Mouse (Mus musculus) ES-E14 (cell line): Measurements from ENCODE around the gene Vps37b. TPM values are rescaled to one million over a fixed set of nuclear protein-coding genes. Genes with fewer than 3 reads are reported as not detected.

Experiments used
- DNase-seq: peaks from one replicate; pipeline ENCODE4 v3.0.0-alpha.2; 2013; ENCODE audit warnings: low read depth, low spot score
- H3K27ac ChIP-seq: 2 replicates; pipeline ENCODE4 v1.5.1; 2012; ENCODE audit warnings: low read depth, mild to moderate bottlenecking, low read length, moderate library complexity, mixed read lengths; ENCODE audit not compliant: poor library complexity, insufficient read depth, severe bottlenecking
- H3K36me3 ChIP-seq: 2 replicates; pipeline ENCODE4 v1.6.1; 2012; ENCODE audit warnings: mild to moderate bottlenecking, low read length, moderate library complexity, mixed read lengths; ENCODE audit not compliant: control insufficient read depth, poor library complexity, insufficient read depth, severe bottlenecking
- H3K4me1 ChIP-seq, 2 experiments: fragments of 150-350 bp in 1 of 2; sonication (generic) in 1 of 2; 2 replicates each; pipeline ENCODE4 v1.6.1; 2012; ENCODE audit warnings: low read length in 2 of 2, mild to moderate bottlenecking in 1 of 2, mixed read lengths in 1 of 2; ENCODE audit not compliant: control insufficient read depth in 2 of 2, insufficient read depth in 2 of 2, poor library complexity in 1 of 2
- H3K4me3 ChIP-seq, 2 experiments: fragments of 150-350 bp in 1 of 2; sonication (generic) in 1 of 2; 2 replicates each; pipeline ENCODE4 v1.5.1; 2012; ENCODE audit warnings: low read length in 2 of 2, low read depth in 1 of 2, mild to moderate bottlenecking in 1 of 2, mixed read lengths in 1 of 2; ENCODE audit not compliant: insufficient read depth in 1 of 2, poor library complexity in 1 of 2, severe bottlenecking in 1 of 2
- H3K9ac ChIP-seq: 2 replicates; pipeline ENCODE4 v1.6.1; 2012; ENCODE audit warnings: low read depth, mild to moderate bottlenecking, low read length, mixed read lengths; ENCODE audit not compliant: poor library complexity, insufficient read depth, severe bottlenecking
- H3K9me3 ChIP-seq: fragments of 150-350 bp; sonication (generic); 2 replicates; pipeline ENCODE4 v1.6.1; 2012; ENCODE audit warnings: low read depth, mild to moderate bottlenecking, low read length; ENCODE audit not compliant: control insufficient read depth, insufficient read depth
- CHD2 ChIP-seq: IDR thresholded peaks from 2 replicates; pipeline ENCODE4 v1.6.1; 2014; ENCODE audit warnings: mild to moderate bottlenecking, low read depth, low read length, inconsistent platforms
- HCFC1 ChIP-seq: IDR thresholded peaks from 2 replicates; pipeline ENCODE4 v1.6.1; 2012; ENCODE audit warnings: low read length, inconsistent platforms, borderline replicate concordance; ENCODE audit not compliant: insufficient read depth
- MAFK ChIP-seq: IDR thresholded peaks from 2 replicates; pipeline ENCODE4 v1.6.1; 2014; ENCODE audit warnings: mild to moderate bottlenecking, low read depth, low read length, inconsistent platforms; ENCODE audit not compliant: insufficient read depth
- ZC3H11A ChIP-seq: IDR thresholded peaks from 2 replicates; pipeline ENCODE4 v1.6.1; 2012; ENCODE audit warnings: low read depth, mild to moderate bottlenecking, inconsistent platforms, low read length, borderline replicate concordance
- ZNF384 ChIP-seq: IDR thresholded peaks from 2 replicates; pipeline ENCODE4 v1.6.1; 2012; ENCODE audit warnings: low read depth, low read length, inconsistent platforms
- in situ Hi-C, 2 experiments: fragments of 600-800 bp; cut with MboI; formaldehyde crosslinking; loops; one replicate each; pipeline ENCODE4 v1.15.1; 2025; ENCODE audit warnings: low sequenced_read_pairs in 2 of 2, inconsistent platforms in 1 of 2; ENCODE audit not compliant: unreplicated experiment in 2 of 2
- total RNA-seq: library from RNA; depleted of rRNA; stranded (reverse); fragments of 300-350 nt; gene quantifications from 2 replicates; pipeline ENCODE4 v1.2.3, GENCODE M21; 2012

Vps37b gene
- total RNA-seq, 1 experiment, result 7.7 TPM

DNA sequence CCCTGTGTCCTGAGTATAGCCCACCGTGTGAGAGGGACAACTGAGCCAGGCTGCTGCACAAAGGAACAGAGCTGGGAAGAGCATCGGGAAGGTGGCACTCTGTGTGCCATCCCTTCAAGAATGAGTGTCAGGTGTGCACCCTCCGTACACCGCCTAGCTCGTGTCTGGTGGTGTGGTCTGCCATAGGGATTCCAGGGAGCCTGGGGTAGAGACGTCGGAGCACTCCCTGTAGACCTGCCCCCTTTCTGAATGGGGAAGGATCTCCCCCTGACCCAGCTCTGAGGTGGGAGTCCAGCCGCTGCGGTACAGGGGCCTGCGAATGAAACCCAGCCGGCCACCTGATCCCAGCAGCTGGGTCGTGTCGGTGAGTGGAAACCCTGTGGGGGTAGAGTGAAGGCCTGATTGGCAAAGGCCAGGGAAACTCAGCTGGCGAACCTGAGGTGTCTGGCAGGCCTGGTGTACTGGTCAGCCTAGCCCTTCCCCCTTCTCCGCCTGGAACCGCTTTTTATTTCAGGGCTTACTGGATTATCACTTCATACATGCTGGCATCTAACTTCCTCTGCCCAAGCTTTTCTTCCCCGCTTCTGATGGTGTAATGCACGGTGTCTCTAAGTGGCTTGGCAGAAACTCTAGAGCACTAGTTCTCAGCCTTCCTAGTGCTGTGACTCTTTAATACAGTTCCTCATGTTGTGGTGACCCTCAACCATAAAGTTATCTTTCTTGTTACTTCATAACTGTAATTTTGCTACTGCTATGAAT is 52.7 kb downstream of the Vps37b start:
- no peak overlapping the region for H3K9ac ChIP-seq
- H3K27ac ChIP-seq, result no peak overlapping the region
- H3K4me1 ChIP-seq, result peaks cover 0 to 17% of the 10 kb centered on the region in 2 experiments; a peak in 2 of 4 replicates
- in situ Hi-C loops, result no loop called here
- H3K4me3 ChIP-seq, result no peak overlapping the region
- no peaks in the 10 kb centered on the region for H3K9me3 ChIP-seq
- DNase-seq, result no peak
- TF ChIP-seq HCFC1, result no peak
- no peak for TF ChIP-seq MAFK
- no peak for TF ChIP-seq CHD2
- no peak for TF ChIP-seq ZC3H11A
- TF ChIP-seq ZNF384, result no peak
- H3K36me3 ChIP-seq, result no peaks in the 10 kb centered on the region; the same call in 1 of the 2 replicates

DNA sequence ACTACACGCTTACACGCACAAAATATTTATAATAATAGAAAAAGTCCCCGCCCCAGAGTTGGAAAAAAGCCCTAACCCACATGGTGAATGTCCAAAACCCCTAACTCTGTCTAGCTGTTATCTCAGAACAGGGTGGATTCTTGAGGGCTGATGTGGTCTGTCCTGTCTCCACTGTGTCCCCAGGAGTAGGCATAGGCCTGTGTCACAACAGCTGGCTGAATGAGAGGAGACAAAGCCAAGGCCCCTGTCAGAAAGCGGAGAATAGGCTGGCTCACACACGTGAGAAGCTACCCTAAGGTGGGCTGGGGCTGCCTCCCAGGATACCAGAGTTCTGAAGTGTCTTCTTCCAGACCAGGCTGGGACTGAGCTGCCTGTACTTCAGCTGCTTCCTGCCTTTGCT is 53.9 kb downstream of the Vps37b start:
- H3K4me1 ChIP-seq, result peaks cover 0 to 17% of the 10 kb centered on the region in 2 experiments; a peak in 2 of 4 replicates
- no peak overlapping the region for H3K27ac ChIP-seq
- H3K9ac ChIP-seq, result no peak overlapping the region
- TF ChIP-seq ZNF384, result no peak
- TF ChIP-seq MAFK, result no peak
- no peak for TF ChIP-seq CHD2
- TF ChIP-seq HCFC1, result no peak
- no peak for TF ChIP-seq ZC3H11A
- no peaks in the 10 kb centered on the region; the same call in 1 of the 2 replicates for H3K36me3 ChIP-seq
- DNase-seq, result no peak
- no peak overlapping the region for H3K4me3 ChIP-seq
- H3K9me3 ChIP-seq, result no peaks in the 10 kb centered on the region
- in situ Hi-C loops, result no loop called here

DNA sequence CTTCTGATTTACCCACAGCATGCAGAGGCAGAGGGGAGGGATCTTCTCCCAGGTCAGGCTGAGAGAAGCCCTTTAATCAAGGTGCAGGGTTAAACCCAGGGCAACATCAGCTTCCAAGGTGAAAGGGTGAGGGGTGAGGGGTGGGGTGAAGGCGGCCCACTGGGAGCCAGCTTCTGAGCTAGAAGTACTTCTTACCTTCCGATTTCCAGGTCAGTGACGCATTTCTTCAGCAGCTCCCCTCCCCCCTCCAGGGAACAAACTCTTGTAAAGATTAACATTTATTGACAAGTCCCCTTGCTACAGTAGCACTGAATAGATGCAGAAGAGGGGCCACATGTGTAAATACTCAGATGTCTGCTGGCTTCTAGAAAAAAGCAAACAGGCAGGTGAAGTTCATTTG is 54.8 kb downstream of the Vps37b start:
- in situ Hi-C loops, result no loop called here
- no peaks in the 10 kb centered on the region for H3K9me3 ChIP-seq
- H3K36me3 ChIP-seq, result no peaks in the 10 kb centered on the region; the same call in 1 of the 2 replicates
- TF ChIP-seq HCFC1, result no peak
- no peak for TF ChIP-seq MAFK
- TF ChIP-seq CHD2, result no peak
- no peak for TF ChIP-seq ZC3H11A
- TF ChIP-seq ZNF384, result no peak
- no peak overlapping the region for H3K4me3 ChIP-seq
- H3K27ac ChIP-seq, result no peak overlapping the region
- DNase-seq, result no peak
- no peak overlapping the region for H3K9ac ChIP-seq
- peaks cover 0 to 17% of the 10 kb centered on the region in 2 experiments; a peak in 2 of 4 replicates for H3K4me1 ChIP-seq

DNA sequence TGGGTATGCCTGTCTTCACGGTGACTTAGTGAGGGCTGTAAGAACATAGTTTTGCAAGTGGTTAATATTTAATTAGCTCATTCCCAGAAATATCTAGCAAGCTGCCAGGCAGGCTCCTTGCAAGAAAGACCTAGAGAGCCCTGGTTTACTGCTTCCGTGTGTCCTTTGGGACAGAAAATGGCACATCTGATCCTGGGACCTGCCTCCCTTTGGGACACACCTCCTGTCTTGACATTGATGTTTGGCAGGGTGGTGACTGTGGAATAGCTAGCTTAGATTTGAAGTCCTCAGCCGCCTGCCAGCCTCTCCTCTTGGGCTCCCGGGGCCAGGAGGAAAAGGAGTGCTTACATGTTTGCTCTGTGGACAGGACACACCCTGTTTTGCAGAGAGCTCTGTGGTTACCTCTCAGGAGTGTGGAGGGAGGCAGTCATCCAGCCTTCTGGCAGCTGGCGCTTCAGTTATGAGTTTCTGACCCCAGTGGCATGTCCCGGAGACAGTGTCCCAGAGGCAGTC is 56.3 kb downstream of the Vps37b start:
- H3K36me3 ChIP-seq, result no peaks in the 10 kb centered on the region; the same call in 1 of the 2 replicates
- H3K27ac ChIP-seq, result no peak overlapping the region
- H3K4me1 ChIP-seq, result peaks cover 0 to 17% of the 10 kb centered on the region in 2 experiments; a peak in 2 of 4 replicates
- TF ChIP-seq MAFK (no peak), ZNF384 (no peak)
- no peak overlapping the region for H3K4me3 ChIP-seq
- in situ Hi-C loops, result no loop called here
- H3K9me3 ChIP-seq, result no peaks in the 10 kb centered on the region
- no peak overlapping the region for H3K9ac ChIP-seq
- no peak for DNase-seq
